Mouse (Mus musculus) lung, postnatal 36 days (tissue): Measurements from ENCODE around the gene Il9.

Experiments used
- DNase-seq: peaks from one replicate; pipeline ENCODE4 v3.0.0; 2022; ENCODE audit warnings: mixed read lengths

Il9 gene

DNA sequence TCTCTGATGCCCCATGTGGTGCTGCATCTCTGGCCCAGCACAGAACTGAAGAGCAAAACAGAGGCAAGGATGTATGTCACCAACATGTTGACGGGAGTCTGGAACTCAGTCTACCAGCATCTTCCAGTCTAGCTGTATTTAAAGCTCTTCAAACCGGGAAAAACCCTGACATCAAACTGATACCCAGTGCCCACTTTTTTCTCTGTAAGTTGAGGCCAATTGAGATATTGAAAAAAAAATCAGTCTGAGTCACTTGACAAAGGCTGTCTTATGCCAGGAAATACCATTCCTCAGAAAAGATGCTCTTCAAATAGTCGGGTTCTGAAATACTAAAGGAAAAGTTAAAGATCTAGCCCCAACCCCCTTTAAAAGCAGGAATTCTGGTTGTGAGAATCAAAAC, at the start of gene Il9:
Gene Il9, minus strand, starts transcription at position 101 of the 400 bp plus-strand sequence.
- no peak for DNase-seq

DNA sequence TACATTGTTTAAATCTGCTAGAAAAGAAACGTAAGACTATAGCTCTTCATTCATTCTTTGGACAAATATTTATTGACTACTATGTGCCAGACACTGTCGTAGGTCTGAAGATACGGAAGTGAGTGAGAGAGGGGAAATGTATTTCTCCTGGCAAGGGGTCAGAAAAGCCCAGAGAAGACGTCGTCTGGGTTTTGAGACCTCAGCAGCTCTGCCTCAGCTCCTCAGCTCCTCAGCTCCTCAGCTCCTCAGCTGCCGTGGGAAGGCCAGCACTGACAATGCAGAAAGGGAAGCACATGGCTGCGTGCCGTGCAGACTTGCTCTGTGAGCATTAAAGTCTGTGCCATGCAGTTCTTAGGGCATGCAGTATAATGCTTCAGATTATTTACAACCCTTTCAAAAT, 47.6 kb upstream of the Il9 start:
- DNase-seq = no peak

DNA sequence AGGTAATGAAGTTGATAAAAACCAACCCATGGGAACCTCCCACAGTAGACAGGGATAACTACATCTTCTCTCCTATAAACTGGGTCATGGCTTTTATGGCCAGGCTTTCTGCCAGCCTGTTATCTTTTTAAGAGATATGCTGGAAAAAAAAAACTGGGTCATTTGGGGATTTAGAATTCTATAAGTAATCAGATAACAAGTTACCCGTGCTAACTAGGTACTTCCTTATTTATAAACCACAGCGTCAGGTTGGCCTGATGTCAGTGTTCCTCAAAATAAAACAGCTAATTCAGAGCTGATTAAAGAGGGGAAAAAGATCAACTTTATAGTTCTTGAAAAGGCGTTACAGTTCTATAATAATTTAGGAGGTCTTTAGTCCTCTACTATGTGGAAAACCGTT, 47.0 kb upstream of the Il9 start:
- no peak for DNase-seq

DNA sequence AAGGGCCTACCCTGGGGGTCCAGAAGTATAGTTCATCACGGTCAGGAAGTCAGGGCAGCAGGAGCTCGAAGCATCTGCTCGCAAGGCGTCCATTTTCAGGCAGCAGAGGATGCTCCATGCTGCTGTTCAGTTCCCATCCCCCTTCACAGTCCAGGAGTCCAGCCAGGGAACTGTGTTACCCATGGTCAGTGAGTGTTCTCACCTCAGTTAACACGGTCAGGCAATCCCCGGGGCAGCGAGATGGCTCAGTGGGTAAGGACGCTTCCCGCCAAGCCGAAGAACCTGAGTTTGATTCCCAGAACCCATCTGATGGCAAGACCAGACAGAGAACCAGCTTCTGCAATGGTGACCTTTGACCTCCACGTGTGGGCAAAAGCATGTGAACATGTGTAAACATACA, 46.2 kb upstream of the Il9 start:
- DNase-seq = no peak

DNA sequence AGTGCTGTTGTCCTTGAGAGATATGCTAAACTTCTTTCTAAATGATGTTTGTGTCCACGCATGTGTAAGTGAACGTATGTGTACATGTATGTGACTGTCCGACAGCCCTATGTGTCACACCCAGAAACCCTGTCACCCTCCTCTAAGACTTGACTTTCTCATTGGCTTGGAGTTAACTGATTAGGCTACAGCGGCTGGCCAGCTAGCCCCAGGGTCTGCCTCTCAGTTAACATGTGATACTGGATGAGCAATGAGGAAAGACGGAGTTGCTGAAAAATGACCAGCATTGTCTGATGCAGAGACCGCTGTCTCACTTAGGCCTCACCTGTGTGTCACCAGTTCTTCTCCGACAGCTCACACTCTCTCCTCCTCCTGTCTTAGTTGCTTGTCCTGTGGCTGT, 45.8 kb upstream of the Il9 start:
- DNase-seq = no peak

DNA sequence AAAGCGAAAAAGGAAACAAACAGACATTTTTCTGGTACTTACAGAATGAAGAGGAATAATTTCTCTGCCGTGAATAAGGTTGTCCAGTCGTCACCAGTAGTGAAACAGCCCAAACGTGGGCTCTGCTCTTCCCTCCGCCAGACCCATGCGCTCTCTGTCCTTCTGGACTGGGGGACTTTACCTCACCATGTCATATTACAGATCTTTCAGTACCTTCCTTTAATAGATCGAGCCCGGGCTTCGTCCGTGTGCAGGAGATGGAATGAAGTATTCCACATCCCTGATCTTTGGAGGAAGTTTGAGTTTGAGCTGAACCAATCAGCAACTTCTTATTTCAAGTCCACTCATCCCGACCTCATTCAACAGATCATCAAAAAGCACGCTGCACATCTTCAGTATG, 44.8 kb upstream of the Il9 start:
- no peak for DNase-seq

DNA sequence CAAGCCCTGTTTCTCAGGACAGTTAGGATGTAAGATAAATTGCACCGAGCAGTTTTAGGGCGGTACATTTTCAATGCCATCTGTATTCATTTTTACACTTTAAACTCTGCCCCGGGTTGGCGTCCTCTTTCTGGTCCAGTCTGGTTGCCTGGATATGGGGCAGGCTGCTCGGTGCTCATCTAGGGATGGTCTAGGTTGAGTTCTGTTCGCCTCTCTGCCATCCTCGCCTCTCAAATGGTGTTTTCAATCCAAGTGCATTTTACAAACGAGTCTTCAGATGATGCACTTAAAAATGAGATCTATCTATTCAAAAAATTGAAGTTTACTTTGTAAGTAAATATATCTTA, 40.7 kb upstream of the Il9 start:
- no peak for DNase-seq

DNA sequence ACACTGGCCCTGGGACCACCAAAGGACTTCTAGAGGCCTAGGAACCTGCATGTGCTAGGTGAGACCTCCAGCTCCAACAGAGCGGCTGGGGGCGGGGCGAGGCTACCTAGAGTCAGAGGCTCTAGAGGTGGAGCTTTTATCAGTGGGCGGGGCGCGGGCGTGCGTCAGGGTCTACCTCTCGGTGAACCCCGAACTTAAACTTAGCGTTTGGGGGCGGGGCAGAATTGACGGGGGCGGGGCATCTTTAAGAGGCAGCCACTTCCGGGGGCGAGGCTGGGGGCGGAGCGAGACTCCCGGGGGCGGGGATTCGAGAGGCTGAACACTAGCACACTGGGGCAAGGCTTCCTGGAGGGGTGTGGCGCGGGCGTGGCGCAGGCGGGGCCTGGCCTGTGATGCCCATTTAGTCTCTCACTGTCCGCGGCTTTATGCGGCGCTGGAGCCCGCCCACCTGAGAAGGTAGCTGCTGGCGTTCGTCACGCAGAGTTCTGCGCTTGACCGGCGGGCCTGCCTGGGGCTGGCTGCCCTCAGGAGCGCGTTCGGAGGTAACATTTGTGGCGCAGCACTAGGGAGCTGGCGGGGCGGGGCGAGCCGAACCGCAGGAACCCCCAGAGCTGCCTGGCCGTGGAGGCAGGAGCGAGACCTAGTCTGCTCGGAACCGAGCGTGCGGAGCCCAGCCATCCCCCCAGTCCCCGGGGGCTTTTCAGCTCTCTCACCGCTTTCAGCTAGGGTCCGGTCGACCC, 40.2 kb upstream of the Il9 start, which contains the start of gene Fbxl21:
Gene Fbxl21, plus strand, starts transcription at position 392 of the 740 bp plus-strand sequence.
- DNase-seq = peak; percentile 97

DNA sequence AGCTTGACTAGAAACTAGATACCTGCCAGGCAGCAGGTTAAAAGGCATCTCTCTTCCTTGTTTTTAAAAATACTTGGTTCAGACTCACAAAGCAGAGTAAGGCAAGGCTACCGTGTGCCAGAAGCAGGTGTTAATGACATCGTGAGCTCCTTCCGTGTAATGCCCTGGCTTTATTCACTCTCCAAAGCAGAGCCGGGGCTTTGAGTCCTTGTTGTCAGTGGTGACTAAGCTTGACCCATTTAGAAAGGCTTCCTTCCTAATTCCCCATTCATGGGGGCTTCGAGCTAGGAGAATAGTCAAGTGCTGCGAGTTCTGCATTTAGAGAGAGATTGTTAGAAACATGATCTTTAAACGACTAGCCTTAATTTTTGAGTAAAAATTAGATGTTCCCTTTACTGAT, 34.8 kb upstream of the Il9 start:
- no peak for DNase-seq

DNA sequence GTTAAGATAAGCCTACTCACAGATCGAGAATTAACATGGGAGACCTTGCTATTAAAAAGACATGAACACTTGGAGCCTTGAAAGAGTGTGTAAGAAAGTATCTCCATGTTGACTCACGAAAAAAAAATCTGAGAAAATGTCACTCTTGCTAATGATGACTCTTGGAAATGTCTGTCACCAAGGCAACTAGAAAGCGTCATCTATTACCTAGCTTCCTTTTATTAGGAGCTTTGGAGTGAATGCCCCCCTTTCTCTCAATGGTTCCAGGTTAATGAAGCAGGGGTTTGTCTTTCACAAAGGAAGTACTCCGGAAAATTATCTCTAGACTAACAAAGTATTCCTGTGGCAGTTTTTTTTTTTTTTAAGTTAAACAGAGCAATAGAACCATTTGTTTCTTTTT, 34.3 kb upstream of the Il9 start:
- no peak for DNase-seq

DNA sequence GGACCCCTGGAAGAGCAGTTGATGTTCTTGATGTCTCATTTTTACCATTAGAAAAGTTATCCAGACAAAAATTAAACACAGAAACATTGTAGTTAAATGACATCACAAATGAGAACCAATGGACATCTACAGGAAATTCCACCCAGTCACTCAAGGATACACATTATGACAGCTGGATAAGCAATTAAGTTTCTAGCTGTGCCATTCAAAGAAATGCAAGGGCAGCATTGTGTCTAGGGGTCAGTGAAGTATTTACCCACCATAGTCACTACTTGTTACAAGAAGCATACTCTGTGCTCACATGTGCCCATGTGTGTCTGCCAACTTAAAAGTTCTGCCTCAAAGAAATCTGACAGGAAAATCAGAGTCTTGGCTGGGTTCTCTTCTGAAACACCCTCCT, 31.5 kb upstream of the Il9 start:
- no peak for DNase-seq

DNA sequence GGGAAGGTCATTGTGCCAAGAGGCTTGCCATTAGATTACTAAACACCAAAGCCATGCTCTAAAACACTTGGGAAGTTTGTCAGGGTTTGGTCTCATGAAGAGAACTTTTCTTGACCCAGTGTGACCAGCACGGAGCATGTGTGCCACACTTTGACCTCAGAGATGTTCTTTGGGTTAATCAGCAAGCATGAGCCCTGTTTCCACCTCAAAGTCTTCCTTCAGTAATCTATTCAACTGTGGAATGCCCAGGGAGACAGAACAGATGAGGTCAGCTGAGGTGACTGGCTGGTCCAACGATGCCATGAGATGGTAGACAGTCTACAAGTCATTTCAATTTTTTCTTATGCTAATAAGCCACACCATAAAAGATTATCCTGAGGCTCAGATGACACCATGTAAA, 27.8 kb upstream of the Il9 start:
- DNase-seq = no peak

DNA sequence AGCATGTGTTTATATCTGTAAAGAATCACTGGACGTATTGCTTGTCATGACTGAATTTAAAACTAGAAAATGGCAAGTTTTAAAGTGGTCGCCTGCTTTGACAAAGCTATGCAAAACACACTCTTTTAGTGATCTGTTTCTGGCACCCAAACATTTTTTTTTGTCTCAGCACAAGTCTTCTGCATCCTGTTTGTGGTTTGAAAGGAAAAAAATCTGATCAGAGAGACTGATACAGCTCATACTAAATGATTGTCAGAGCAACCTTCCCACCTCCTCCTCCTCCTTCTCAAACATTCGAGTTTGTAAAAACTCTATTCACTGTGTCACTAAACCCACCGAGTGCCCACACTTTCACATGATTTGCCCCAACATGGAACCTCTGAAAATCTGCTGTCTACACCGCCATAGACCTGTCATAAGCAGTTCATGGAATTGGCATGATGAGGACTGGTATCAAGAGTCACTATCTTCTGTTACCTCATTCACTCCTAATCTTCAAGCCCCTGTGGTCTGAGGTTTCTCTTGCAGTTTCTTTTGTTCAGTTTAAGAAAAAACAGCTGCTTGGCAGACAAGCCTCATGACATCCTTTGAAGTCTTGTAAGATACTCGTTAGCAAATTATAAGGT, 24.9 kb upstream of the Il9 start:
- no peak for DNase-seq

DNA sequence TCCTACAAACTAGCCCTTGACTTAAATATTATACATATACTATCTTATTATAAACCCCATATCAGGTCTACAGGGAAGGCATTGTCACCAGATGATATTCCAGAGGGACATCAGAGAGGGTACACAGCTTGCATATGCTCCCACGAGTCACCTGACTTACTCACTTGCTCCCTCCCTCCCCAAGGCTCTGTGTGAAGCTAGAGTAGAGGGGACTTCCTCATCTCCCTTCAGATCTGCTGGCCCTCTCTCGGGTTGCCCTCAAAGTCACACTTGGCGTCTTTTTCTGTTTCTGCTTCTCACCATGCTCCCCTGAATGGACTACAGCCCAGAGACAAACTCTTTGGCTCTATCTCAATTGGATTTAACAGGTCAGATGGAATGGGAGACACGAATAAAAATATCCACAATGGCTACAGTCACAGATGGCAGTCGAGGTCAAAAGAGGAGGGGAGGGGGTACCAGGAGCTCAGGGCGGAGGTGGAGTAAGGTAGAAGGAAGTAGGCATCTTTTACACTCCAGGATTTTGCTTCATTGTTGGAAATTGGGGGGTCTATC, 19.9 kb upstream of the Il9 start:
- no peak for DNase-seq

DNA sequence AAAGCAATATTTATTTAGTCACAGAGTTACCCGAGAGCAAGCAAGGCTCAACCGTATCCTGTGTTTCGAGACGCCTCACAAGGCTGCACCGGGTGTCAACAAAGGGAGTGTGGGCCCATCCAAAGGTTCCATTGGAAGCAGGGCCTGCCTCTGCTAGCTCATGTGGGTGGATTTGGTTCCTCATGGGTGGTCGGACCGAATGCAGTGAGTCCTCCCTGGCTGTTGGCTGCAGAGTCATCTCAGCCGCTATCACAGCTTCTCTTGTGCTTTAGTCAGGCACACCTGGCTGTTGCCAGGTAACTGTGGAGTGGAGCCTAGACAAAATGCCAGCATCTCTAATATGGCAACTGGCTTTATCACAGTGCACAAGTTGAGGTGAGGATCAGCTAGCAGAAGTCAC, 18.6 kb upstream of the Il9 start:
- no peak for DNase-seq

DNA sequence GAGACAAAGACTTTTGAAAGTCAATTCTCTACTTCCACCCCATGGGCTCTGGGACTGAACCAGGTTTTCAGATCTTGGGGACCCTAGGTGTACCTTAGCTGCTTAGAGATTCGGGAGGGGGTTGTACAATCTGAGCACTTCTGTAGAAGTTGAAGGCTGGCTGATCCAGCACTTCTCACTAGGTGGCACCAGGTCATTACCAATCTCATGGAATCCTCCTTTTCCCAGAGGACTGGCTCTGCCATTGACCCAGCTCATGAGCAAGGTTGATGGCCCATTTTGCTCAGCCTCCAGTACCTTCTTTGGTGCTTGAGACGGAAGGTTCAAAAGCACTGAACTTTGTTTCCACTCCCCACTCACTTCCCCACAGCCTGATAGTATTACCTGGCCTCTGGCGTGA, 18.1 kb upstream of the Il9 start:
- DNase-seq = no peak

DNA sequence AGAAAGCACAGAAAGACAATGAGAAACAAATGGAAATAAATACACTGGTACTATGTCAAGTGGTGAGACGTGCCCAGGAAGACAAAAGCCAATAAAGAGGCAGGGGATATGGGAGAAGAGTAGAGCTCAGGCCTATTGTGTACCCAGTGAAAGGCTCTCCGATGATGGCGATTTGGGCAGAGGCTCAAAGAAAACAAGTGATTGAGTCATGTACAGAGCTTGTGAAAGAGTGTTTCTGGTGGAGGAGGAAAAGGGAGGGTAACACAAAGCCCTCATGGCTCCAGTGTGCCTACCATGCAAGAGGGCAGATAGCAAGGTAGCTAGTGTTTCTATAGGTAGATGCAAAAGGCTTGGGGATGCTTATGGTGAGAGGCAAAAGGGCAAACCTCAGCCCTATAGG, 12.4 kb upstream of the Il9 start:
- peak; percentile 6 for DNase-seq

DNA sequence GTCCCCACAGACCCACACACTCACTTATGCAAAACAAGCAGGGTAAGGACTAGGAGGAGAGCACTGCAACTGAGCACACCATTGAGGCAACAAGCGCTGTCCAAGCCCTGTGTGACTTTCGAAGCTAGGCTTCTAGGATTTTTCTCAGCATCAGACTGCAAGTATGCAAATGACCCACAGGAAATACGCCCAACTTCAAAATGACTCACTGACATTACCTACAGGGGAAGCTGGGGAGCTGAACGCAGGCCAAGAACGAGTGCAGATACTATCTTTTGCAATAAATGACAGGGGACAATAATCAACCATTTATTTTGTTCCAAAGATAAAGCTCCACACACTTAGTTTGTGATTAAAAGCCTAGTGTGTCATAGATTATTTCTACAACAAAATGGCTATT, 6.0 kb upstream of the Il9 start:
- DNase-seq = no peak

DNA sequence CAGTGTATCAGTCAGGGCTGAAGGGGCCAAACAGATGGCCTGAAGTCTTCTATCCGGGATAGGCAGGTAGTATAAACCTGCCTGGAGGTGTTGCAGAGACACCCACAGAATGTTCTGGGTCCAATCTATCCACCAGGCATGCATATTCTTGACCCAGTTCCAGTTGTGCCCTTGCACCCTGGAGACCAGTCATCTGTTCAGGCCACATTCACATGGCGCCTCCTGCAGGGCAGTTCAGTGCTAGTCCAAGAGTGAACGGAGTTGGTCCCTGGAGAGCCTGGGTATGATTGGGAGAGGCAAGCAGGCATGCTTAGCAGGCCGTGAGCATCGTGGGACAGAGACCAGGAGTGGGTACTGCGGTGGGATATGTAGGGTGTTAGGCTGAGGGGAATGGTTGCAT, 4.0 kb downstream of the Il9 start:
- DNase-seq = no peak

DNA sequence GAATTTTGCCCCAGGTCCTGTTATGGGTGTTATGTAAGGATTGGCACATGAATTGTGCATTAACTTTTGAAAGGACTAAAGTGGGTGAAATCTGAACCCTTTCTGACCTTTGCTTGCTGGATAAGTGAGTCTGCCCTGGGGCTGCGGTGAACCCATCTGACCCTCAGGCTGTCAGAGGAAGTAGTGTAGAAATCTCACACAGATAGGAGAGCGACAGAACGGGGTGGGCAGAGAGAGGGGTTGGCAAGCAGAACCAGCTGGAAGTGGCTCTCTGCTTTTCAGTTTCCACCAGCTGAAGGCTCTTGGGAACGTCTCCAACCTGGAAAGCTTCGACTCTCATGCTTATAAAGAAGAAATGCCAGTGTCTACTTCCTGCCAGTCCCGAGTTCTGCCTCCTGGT, 4.8 kb downstream of the Il9 start:
- peak; percentile 37 for DNase-seq

DNA sequence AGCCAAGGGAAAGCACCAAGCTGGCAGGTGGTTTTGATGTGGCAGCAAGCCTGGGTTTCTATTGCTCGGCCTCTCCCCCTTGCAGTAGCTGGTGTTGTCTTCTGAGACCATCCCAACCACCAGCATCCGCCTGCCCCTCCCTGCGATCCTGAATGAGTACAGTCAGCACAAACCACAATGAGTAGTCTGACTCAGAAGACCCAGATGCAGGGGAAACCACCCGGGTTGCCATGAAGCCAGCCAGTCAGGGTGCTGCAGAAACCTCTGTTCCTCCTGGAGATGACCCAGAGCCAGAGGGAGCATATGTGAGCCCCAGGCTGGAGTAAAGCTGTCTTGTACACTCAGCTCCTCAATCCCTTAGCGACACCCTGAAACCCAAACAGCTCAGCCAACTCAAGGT, 5.3 kb downstream of the Il9 start:
- peak; percentile 17 for DNase-seq

DNA sequence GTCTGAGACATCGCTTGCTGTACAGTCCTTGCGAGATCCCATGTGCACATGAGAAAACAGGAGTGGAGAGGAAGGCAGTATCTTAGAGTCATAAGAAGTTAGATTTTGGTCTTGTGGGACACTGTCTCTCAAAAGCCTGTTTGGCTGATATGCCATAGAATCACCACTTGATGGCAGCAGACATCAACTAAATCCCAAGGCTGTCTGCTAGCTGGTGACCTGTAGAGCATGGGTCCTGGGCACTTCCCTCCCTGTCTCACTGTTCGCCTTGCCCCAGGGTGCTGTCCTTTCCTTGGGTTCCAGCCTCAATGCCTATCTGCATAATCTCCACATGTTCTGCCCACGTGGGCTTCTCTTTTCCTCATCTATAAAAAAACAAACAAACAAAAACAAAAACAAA, 6.7 kb downstream of the Il9 start:
- peak; percentile 54 for DNase-seq

DNA sequence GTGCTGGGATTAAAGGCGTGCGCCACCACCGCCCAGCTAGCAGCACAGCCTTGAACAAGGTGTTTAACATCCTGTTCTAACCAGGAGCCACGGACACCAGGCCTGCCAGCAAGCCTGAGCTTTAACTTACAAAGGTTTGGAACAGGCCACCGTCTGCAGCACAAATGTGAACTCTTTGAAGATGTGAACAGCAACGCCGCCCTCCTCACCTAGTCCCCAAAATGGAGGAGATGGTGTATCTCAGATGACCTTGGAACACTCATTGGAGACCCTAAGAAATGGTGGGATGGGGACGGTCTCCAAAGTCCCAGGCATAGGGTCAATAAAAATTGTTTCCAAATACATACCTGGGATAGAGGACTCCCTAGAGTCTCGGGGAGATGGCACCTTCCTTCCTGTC, 9.4 kb downstream of the Il9 start:
- no peak for DNase-seq

DNA sequence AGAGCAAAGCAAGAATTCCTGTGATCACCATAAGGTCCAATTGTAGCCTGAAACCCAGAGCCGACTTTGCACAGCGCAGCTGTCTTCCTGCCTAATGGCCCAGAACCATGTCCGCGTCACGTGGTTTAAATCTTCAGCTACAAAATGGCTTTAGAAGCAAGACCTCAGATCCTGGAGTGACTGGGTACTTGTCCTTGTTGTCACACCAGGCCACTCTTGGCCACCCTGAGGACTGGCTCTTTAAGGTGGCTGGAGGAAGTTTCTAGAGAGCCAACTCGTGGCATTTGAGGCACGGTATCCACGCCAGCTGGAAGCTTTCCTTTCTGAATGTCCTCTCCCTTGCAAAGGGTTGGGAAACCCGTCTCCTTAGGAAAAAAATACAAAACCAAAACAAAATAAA, 10.1 kb downstream of the Il9 start:
- DNase-seq = peak; percentile 75

DNA sequence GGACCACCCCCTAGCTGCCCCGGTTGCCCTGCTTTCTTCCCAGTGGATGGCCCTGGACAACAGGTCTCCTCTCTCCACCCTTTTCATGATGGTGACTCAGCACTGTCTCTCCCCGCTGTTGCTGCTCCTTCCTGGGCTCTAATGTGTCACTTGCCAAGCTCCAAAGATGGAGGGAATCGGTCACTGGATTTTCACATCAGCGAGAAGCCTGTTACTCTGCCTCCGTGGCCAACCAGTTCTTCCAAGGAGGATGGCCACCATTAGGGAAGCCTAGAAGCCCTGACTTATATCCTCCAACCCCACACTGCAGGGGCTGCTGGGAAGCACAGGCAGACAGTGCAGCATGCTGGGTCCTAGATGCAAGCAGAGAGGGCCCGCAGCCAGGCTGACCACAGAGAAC, 10.8 kb downstream of the Il9 start:
- DNase-seq = no peak
